Mouse (Mus musculus) cerebral cortex, adult 2 months (tissue): ENCODE results near the gene Ppm1n.

Experiments used
- WGBS: fragments of 180-500 bp; shearing (Covaris S2); methylation state at CpG from one replicate; pipeline ENCODE4 v1.1.7; 2018; 5-methylcytosine and 5-hydroxymethylcytosine counted together

Ppm1n gene

GRCm38 (mm10) chr7:19279581-19280114 lies at the start of gene Ppm1n:
Ppm1n (minus strand) TSS chr7:19280064.
- 4% methylated on average over 46 of the region's 46 CpGs for WGBS

- WGBS: 76% methylated on average over 5 of the region's 5 CpGs
Observed at GRCm38 (mm10) chr7:19327782-19328181, 47.9 kb upstream of the Ppm1n start.

GRCm38 (mm10) chr7:19327128-19327527 lies 47.3 kb upstream of the Ppm1n start:
- WGBS: under 1% methylated on average over 22 of the region's 22 CpGs

- 3% methylated on average over 20 of the region's 20 CpGs for WGBS
Observed at GRCm38 (mm10) chr7:19326359-19326758, 46.5 kb upstream of the Ppm1n start.

GRCm38 (mm10) chr7:19325262-19326199 lies 45.7 kb upstream of the Ppm1n start:
- WGBS: 79% methylated on average over 21 of the region's 21 CpGs

GRCm38 (mm10) chr7:19324221-19324620 lies 44.4 kb upstream of the Ppm1n start:
- WGBS: 83% methylated on average over 11 of the region's 11 CpGs

- WGBS: 61% methylated on average over 9 of the region's 9 CpGs
Observed at GRCm38 (mm10) chr7:19322489-19322888, 42.6 kb upstream of the Ppm1n start.

GRCm38 (mm10) chr7:19321464-19321863 lies 41.6 kb upstream of the Ppm1n start:
- WGBS: 61% methylated on average over 5 of the region's 5 CpGs

- 35% methylated on average over 7 of the region's 7 CpGs for WGBS
Observed at GRCm38 (mm10) chr7:19320637-19321036, 40.8 kb upstream of the Ppm1n start.

GRCm38 (mm10) chr7:19319906-19320305 lies 40.0 kb upstream of the Ppm1n start:
- WGBS: under 1% methylated on average over 41 of the region's 41 CpGs

- 11% methylated on average over 9 of the region's 9 CpGs for WGBS
Observed at GRCm38 (mm10) chr7:19319458-19319857, 39.6 kb upstream of the Ppm1n start.

GRCm38 (mm10) chr7:19318676-19319075 lies 38.8 kb upstream of the Ppm1n start:
- 80% methylated on average over 7 of the region's 7 CpGs for WGBS

GRCm38 (mm10) chr7:19318201-19318600 lies 38.3 kb upstream of the Ppm1n start:
- WGBS: 88% methylated on average over 2 of the region's 2 CpGs

- 63% methylated on average over 14 of the region's 14 CpGs for WGBS
Observed at GRCm38 (mm10) chr7:19316451-19317161, 36.7 kb upstream of the Ppm1n start.

GRCm38 (mm10) chr7:19314033-19314432 lies 34.2 kb upstream of the Ppm1n start:
- WGBS: 63% methylated on average over 5 of the region's 5 CpGs

- WGBS: 45% methylated on average over 4 of the region's 4 CpGs
Observed at GRCm38 (mm10) chr7:19311991-19312390, 32.1 kb upstream of the Ppm1n start.

- WGBS: under 1% methylated on average over 49 of the region's 49 CpGs
Observed at GRCm38 (mm10) chr7:19309884-19310641, 30.2 kb upstream of the Ppm1n start, which contains the start of gene Fosb. Fosb (minus strand) TSS chr7:19310051.

GRCm38 (mm10) chr7:19309278-19309883 lies 29.5 kb upstream of the Ppm1n start:
- under 1% methylated on average over 48 of the region's 48 CpGs for WGBS

GRCm38 (mm10) chr7:19308454-19309277 lies 28.8 kb upstream of the Ppm1n start:
- under 1% methylated on average over 58 of the region's 58 CpGs for WGBS

GRCm38 (mm10) chr7:19307739-19308453 lies 28.0 kb upstream of the Ppm1n start:
- WGBS: 1% methylated on average over 18 of the region's 18 CpGs
